Mouse (Mus musculus): ENCODE measurements around the gene Slc8a2. TPM values are rescaled to one million over a fixed set of nuclear protein-coding genes. Genes with fewer than 3 reads are reported as not detected.

Slc8a2 gene
- total RNA-seq (2021): 100 to 1,000 TPM; 294 to 322 TPM

- DNase-seq (ENCODE audit: extremely low spot score in 1 of 2, low spot score in 1 of 2): peak; percentile 73 to 74
Observed at GRCm38 (mm10) chr7:16129421-16129845, at the start of gene Slc8a2. Gene Slc8a2 (plus strand): TSS chr7:16129826.

GRCm38 (mm10) chr7:16079947-16080346 is 49.7 kb upstream of the Slc8a2 start:
- DNase-seq (ENCODE audit: extremely low spot score in 1 of 2, low spot score in 1 of 2): no peak

GRCm38 (mm10) chr7:16080581-16080980 is 49.0 kb upstream of the Slc8a2 start:
- no peak for DNase-seq (ENCODE audit: extremely low spot score in 1 of 2, low spot score in 1 of 2)

GRCm38 (mm10) chr7:16083361-16083760 is 46.3 kb upstream of the Slc8a2 start:
- no peak for DNase-seq (ENCODE audit: extremely low spot score in 1 of 2, low spot score in 1 of 2)

GRCm38 (mm10) chr7:16087587-16087986 is 42.0 kb upstream of the Slc8a2 start:
- DNase-seq (ENCODE audit: extremely low spot score in 1 of 2, low spot score in 1 of 2): no peak

- DNase-seq (ENCODE audit: extremely low spot score in 1 of 2, low spot score in 1 of 2): no peak
Observed at GRCm38 (mm10) chr7:16094592-16094991, 35.0 kb upstream of the Slc8a2 start.

- peak; percentile 93 for DNase-seq (ENCODE audit: extremely low spot score in 1 of 2, low spot score in 1 of 2)
Observed at GRCm38 (mm10) chr7:16098021-16099017, 31.3 kb upstream of the Slc8a2 start, which contains the start of gene Napa. Gene Napa (plus strand): TSS chr7:16098458.

GRCm38 (mm10) chr7:16099901-16100300 is 29.7 kb upstream of the Slc8a2 start:
- no peak for DNase-seq (ENCODE audit: extremely low spot score in 1 of 2, low spot score in 1 of 2)

- no peak for DNase-seq (ENCODE audit: extremely low spot score in 1 of 2, low spot score in 1 of 2)
Observed at GRCm38 (mm10) chr7:16101081-16101480, 28.5 kb upstream of the Slc8a2 start.

- no peak for DNase-seq (ENCODE audit: extremely low spot score in 1 of 2, low spot score in 1 of 2)
Observed at GRCm38 (mm10) chr7:16101726-16102475, 27.7 kb upstream of the Slc8a2 start.

GRCm38 (mm10) chr7:16102686-16103226 is 26.9 kb upstream of the Slc8a2 start:
- no peak for DNase-seq (ENCODE audit: extremely low spot score in 1 of 2, low spot score in 1 of 2)

- no peak for DNase-seq (ENCODE audit: extremely low spot score in 1 of 2, low spot score in 1 of 2)
Observed at GRCm38 (mm10) chr7:16103760-16104159, 25.9 kb upstream of the Slc8a2 start.

GRCm38 (mm10) chr7:16104611-16105388 is 24.8 kb upstream of the Slc8a2 start:
- no peak for DNase-seq (ENCODE audit: extremely low spot score in 1 of 2, low spot score in 1 of 2)

GRCm38 (mm10) chr7:16108886-16109542 is 20.6 kb upstream of the Slc8a2 start:
- DNase-seq (ENCODE audit: extremely low spot score in 1 of 2, low spot score in 1 of 2): no peak

- DNase-seq (ENCODE audit: extremely low spot score in 1 of 2, low spot score in 1 of 2): no peak
Observed at GRCm38 (mm10) chr7:16110158-16110557, 19.5 kb upstream of the Slc8a2 start.

GRCm38 (mm10) chr7:16111284-16112090 is 18.1 kb upstream of the Slc8a2 start:
- no peak for DNase-seq (ENCODE audit: extremely low spot score in 1 of 2, low spot score in 1 of 2)

GRCm38 (mm10) chr7:16116418-16116817 is 13.2 kb upstream of the Slc8a2 start:
- DNase-seq (ENCODE audit: extremely low spot score in 1 of 2, low spot score in 1 of 2): no peak

GRCm38 (mm10) chr7:16117100-16117499 is 12.5 kb upstream of the Slc8a2 start:
- DNase-seq (ENCODE audit: extremely low spot score in 1 of 2, low spot score in 1 of 2): no peak

Data from layer of hippocampus, postnatal 25 days (tissue).